Mouse (Mus musculus) neural tube, embryonic 12.5 days (tissue): Measurements from ENCODE around the gene Ror2. TPM values are rescaled to one million over a fixed set of nuclear protein-coding genes. Genes with fewer than 3 reads are reported as not detected.

Experiments
- ATAC-seq: fragments of 200-750 bp; cut with Nextera tagmentation; 2 replicates; pipeline ENCODE4 v1.8.0; 2017; ENCODE audit warnings: low read depth, mild to moderate bottlenecking, moderate TSS enrichment, moderate library complexity; ENCODE audit not compliant: low FRiP score
- H3K27ac ChIP-seq: fragments of 300-500 bp; sonication (generic); 2 replicates; pipeline ENCODE4 v1.5.1; 2016
- H3K27me3 ChIP-seq: fragments of 300-500 bp; sonication (generic); replicated peaks from 2 replicates; pipeline ENCODE4 v1.6.1; 2016; ENCODE audit warnings: mild to moderate bottlenecking
- H3K36me3 ChIP-seq: fragments of 300-500 bp; sonication (generic); 2 replicates; pipeline ENCODE4 v1.6.1; 2016; ENCODE audit warnings: mild to moderate bottlenecking
- H3K4me1 ChIP-seq: fragments of 300-500 bp; sonication (generic); 2 replicates; pipeline ENCODE4 v1.6.1; 2016
- H3K4me2 ChIP-seq: fragments of 300-500 bp; sonication (generic); replicated peaks from 2 replicates; pipeline ENCODE4 v1.6.1; 2016; ENCODE audit warnings: mild to moderate bottlenecking
- H3K4me3 ChIP-seq: fragments of 300-500 bp; sonication (generic); 2 replicates; pipeline ENCODE4 v1.5.1; 2016
- H3K9ac ChIP-seq: fragments of 300-500 bp; sonication (generic); 2 replicates; pipeline ENCODE4 v1.6.1; 2016; ENCODE audit warnings: mild to moderate bottlenecking
- H3K9me3 ChIP-seq: fragments of 300-500 bp; sonication (generic); 2 replicates; pipeline ENCODE4 v1.6.1; 2016; ENCODE audit warnings: mild to moderate bottlenecking
- WGBS: fragments of 180-500 bp; shearing (Covaris S2); methylation state at CpG from one replicate; pipeline ENCODE4 v1.1.7; 2016; 5-methylcytosine and 5-hydroxymethylcytosine counted together
- polyA plus RNA-seq: library from polyadenylated mRNA; unstranded; fragments of >200 nt; fragmentation: Nextera tagmentation; extraction: Ambion mirVana; gene quantifications from 2 replicates; pipeline ENCODE4 v1.2.1, GENCODE M21; 2016

The Ror2 gene
- polyA plus RNA-seq, 1 experiment from 2014 or later: 10.7 TPM

DNA sequence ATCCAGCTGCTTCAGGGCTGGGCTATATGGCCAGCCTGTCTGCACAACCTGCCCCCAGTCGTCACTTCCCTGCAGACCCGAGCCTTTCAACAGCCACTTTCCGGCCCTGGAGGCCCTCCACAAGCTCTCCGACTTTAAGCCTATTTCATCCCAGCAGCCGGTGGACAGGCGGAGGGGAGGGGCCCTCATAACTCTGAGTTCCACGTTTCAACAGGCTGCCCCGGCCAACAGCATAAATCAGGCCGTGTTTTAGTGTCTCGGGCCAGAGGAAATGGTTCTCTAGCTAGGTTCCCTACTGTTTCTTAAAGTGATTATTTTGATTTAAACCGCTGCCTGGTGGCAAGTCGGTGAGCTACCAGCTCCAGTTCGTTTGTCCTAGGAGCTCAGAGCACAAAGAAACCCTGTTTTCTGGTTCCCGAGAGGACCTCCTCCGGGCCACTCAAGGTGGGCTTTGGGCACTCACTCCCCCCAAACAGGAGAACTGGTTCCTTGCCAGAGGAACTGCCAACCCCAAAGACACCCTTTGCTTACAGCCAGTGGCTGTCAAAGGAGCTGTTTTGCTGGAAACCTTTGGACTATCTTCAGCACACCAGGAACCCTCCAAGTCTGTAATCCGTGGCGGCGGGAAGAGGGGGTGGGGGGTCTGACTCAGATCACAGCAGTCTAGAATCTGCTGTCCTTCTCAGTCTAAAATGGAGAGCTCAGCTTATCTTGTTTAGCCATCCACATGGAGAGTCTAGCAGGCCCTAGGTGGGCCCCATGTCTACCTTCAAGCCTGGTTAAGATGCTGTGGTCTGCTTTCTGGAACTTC is 84.1 kb downstream of the Ror2 start:
- no peaks in the 10 kb centered on the region for H3K36me3 ChIP-seq
- 3% methylated on average over 18 of the region's 18 CpGs for WGBS
- no peak overlapping the region for H3K27ac ChIP-seq
- H3K4me2 ChIP-seq: peak overlapping the region; percentile 24
- peak; percentile 66; the same call in 1 of the 2 replicates for ATAC-seq
- no peak overlapping the region for H3K4me3 ChIP-seq
- H3K9me3 ChIP-seq: no peaks in the 10 kb centered on the region
- H3K27me3 ChIP-seq: peaks cover 6% of the 10 kb centered on the region; the same call in 1 of the 2 replicates
- H3K4me1 ChIP-seq: peaks cover 24% of the 10 kb centered on the region
- H3K9ac ChIP-seq: no peak overlapping the region

DNA sequence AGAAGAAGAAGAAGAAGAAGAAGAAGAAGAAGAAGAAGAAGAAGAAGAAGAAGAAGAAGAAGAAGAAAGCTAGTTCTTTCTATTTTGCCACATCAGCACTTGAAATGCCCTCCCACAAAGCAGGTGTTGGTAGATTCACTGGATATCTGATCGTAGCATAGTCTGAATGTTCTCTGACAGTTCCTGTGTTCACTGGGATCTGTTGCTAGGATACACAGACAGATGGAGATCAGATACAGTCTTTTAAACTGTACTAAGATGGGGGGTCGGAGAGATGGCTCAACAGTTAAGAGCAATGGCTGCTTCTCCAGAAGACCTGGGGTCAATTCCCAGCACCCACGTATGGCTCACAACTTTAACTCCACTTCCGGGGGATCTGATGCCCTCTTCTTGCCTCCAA is 85.8 kb downstream of the Ror2 start:
- no peak for ATAC-seq
- H3K36me3 ChIP-seq: no peaks in the 10 kb centered on the region
- no peaks in the 10 kb centered on the region for H3K9me3 ChIP-seq
- no peak overlapping the region for H3K27ac ChIP-seq
- no peak overlapping the region for H3K4me3 ChIP-seq
- no peak overlapping the region for H3K4me2 ChIP-seq
- H3K27me3 ChIP-seq: peaks cover 8% of the 10 kb centered on the region; the same call in 1 of the 2 replicates
- no peak overlapping the region for H3K9ac ChIP-seq
- WGBS: 74% methylated on average over 4 of the region's 4 CpGs
- peaks cover 24% of the 10 kb centered on the region for H3K4me1 ChIP-seq

DNA sequence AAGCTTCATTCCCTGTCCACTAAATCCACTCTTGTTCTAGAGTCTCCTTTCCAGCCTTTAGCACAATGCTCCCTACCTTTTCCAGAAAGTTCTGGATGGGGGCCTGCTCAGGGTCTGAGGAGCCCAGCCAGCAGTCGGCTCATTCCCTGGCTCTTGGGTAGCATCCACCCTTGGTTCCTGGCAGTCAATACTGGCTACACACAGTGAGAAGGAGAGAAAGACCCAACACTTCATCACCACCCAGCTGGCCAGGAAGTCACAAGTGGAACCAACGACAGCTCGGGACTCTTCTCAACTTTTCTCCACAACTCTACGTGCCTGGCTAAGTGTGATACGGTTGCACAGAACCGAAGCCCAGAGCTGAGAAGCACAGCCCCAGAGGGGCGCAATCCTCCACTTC is 86.7 kb downstream of the Ror2 start:
- Histone ChIP-seq H3K4me3 (no peak overlapping the region), H3K9me3 (no peaks in the 10 kb centered on the region), H3K36me3 (no peaks in the 10 kb centered on the region), H3K9ac (no peak overlapping the region), H3K27ac (no peak overlapping the region), H3K4me2 (no peak overlapping the region), H3K27me3 (peaks cover 8% of the 10 kb centered on the region; the same call in 1 of the 2 replicates), H3K4me1 (peaks cover 26% of the 10 kb centered on the region)
- WGBS: 93% methylated on average over 7 of the region's 7 CpGs
- no peak for ATAC-seq

DNA sequence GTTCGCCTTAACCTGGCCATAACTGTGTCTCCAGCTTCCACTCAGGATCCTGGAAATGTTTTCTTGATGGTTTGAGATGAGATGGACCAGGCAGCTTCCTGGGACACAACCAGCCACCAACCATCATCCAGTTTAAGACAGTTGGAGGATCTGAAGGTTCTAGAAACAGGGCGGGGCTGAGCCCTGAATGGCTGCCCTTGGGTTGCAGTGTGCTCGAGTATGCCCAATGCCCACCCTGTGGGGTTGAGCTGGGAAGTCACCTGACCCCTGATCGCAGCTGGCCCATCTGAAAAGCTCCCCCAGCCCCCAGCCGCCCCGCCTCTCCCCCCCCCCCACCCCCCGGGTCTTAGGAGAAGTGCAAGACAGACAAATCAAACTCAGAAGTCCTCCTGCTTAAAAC is 89.2 kb downstream of the Ror2 start:
- Histone ChIP-seq H3K9ac (no peak overlapping the region), H3K4me2 (no peak overlapping the region), H3K9me3 (no peaks in the 10 kb centered on the region), H3K4me3 (no peak overlapping the region), H3K36me3 (no peaks in the 10 kb centered on the region), H3K4me1 (peaks cover 31% of the 10 kb centered on the region), H3K27me3 (0 out of 2 replicates have a peak, but pooled peaks cover 2% of the 10 kb centered on the region), H3K27ac (no peak overlapping the region)
- ATAC-seq: no peak
- 70% methylated on average over 7 of the region's 7 CpGs for WGBS

DNA sequence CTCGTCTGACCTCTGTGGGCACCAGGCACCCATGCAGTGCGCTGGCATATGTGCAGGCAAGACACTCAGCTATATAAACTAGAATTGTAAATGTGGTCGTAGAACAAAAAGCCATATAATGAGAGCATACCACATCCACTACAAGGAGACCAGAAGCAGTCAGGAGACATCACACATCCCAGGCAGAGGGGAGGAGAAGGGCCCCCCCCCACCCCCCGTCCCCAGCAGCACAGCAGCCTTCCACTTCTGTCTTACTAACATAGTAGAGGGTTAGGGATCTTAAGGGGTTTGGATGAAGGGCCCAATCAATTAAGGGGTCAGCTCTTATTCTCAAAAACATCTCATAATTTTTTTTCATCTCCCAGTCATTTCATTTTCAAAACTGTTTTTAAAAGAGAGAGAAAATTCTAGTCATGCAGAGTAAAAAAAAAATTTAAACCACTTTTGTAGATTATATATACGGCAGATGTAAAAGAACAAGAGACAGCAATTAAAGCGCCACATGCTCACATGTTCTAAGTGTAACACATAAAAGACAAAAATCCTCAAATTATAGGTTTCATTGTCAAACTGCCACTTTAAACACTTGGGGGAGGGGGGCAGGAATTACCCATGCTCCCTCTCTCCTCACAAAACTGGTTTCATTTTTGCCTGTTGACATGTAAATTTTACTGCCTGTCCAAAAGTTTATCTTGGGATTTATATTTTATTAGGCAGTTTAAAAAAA is 89.8 kb downstream of the Ror2 start:
- no peaks in the 10 kb centered on the region for H3K9me3 ChIP-seq
- no peak overlapping the region for H3K9ac ChIP-seq
- no peak for ATAC-seq
- H3K27ac ChIP-seq: no peak overlapping the region
- WGBS: 77% methylated on average over 6 of the region's 6 CpGs
- no peaks in the 10 kb centered on the region for H3K36me3 ChIP-seq
- H3K4me1 ChIP-seq: peaks cover 25% of the 10 kb centered on the region
- no peak overlapping the region for H3K4me2 ChIP-seq
- 0 out of 2 replicates have a peak, but pooled peaks cover 2% of the 10 kb centered on the region for H3K27me3 ChIP-seq
- no peak overlapping the region for H3K4me3 ChIP-seq

DNA sequence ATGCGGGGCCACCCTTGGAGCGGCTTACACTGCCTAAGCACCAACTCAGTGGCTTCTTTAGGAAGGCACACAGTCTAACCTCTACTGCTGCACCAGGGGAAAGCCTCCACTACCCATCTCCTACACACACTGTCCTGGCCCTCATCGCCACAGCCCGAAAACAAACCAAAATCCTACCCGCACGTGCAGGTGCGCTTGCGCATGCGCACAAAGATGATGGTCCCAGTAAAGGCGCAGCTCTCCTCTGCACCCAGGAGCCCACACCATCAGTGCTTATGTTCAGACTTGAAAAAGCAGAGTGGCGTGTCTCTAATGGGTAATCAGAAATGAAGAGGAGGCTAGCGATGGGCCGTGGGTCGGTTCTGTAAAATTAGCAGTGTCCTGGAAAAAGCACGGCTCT is 91.6 kb downstream of the Ror2 start:
- Histone ChIP-seq H3K9me3 (no peaks in the 10 kb centered on the region), H3K4me3 (no peak overlapping the region), H3K27ac (no peak overlapping the region), H3K9ac (no peak overlapping the region), H3K4me2 (no peak overlapping the region), H3K4me1 (peaks cover 23% of the 10 kb centered on the region), H3K36me3 (no peaks in the 10 kb centered on the region), H3K27me3 (0 out of 2 replicates have a peak, but pooled peaks cover 2% of the 10 kb centered on the region)
- WGBS: 73% methylated on average over 15 of the region's 15 CpGs
- no peak for ATAC-seq

DNA sequence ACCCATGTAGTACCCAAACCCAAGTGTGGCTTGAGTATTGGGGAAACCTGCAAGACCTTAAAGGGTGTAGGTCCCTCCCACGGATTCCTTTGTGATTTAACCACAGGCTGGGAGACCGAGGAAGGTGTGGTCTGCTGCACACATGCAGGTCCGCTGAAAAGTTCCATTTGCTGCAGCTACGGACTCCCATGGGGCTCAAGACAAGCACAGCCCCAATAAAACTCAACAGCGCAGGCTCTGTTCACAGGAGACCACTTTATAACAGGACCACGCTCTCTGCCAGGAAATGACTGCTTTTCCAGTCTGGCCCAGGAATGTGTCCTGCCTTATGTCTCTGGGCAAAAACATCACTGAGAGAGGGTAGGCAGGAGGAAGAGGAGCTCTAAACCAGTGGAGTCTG is 92.2 kb downstream of the Ror2 start:
- peaks cover 23% of the 10 kb centered on the region for H3K4me1 ChIP-seq
- H3K27ac ChIP-seq: no peak overlapping the region
- H3K9me3 ChIP-seq: no peaks in the 10 kb centered on the region
- 27% methylated on average over 6 of the region's 6 CpGs for WGBS
- H3K4me2 ChIP-seq: no peak overlapping the region
- no peak overlapping the region for H3K4me3 ChIP-seq
- no peaks in the 10 kb centered on the region for H3K36me3 ChIP-seq
- H3K9ac ChIP-seq: no peak overlapping the region
- no peak for ATAC-seq
- 0 out of 2 replicates have a peak, but pooled peaks cover 2% of the 10 kb centered on the region for H3K27me3 ChIP-seq

DNA sequence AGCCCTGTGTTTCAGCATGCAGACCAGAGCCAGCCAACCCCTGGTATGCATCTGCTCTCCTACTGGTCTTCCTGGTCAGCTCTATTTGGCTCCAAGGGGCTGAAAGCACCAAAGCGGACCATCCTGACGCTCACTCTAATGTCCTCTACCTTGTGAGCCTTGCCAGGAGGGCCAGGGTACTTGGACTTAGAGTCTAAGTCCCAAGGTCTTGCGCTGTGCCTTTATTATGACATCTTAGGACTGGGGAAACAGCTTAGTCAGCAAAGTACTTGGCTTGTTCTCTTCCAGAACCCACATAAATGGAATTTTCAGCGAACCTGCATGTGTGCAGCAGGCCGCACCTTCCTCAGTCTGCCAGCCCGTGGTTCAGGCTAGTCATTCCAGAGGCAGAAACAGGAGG is 93.6 kb downstream of the Ror2 start:
- WGBS: 89% methylated on average over 6 of the region's 6 CpGs
- no peak for ATAC-seq

DNA sequence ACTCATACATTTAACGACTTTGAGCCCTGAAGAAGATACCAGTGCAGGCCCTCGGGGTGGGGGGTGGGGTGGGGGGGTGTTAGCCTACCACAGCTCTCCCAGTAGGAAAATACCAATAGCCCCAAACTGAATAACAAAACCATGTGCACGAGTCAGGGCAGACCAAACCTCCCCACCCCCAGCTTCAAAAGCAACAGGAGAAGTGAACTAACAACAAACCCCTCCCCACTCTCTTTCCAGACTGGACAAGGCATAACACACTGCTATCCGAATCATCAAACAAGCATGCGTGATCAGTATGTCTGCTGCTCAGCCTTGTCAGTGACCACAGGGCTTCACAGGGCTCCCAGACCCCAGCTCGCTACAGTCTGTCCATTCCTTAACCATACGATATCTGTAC is 94.3 kb downstream of the Ror2 start:
- no peak overlapping the region for H3K4me2 ChIP-seq
- no peak for ATAC-seq
- H3K27ac ChIP-seq: no peak overlapping the region
- no peaks in the 10 kb centered on the region for H3K36me3 ChIP-seq
- H3K9ac ChIP-seq: no peak overlapping the region
- peaks cover 14% of the 10 kb centered on the region for H3K4me1 ChIP-seq
- 70% methylated on average over 7 of the region's 7 CpGs for WGBS
- no peak overlapping the region for H3K4me3 ChIP-seq
- H3K27me3 ChIP-seq: 0 out of 2 replicates have a peak, but pooled peaks cover 2% of the 10 kb centered on the region
- no peaks in the 10 kb centered on the region for H3K9me3 ChIP-seq

More for the DNA sequence above, 93.6 kb downstream of the Ror2 start:
- Histone ChIP-seq H3K27me3 (0 out of 2 replicates have a peak, but pooled peaks cover 2% of the 10 kb centered on the region), H3K9ac (no peak overlapping the region), H3K36me3 (no peaks in the 10 kb centered on the region), H3K4me2 (no peak overlapping the region), H3K27ac (no peak overlapping the region), H3K4me1 (peaks cover 17% of the 10 kb centered on the region), H3K4me3 (no peak overlapping the region), H3K9me3 (no peaks in the 10 kb centered on the region)

DNA sequence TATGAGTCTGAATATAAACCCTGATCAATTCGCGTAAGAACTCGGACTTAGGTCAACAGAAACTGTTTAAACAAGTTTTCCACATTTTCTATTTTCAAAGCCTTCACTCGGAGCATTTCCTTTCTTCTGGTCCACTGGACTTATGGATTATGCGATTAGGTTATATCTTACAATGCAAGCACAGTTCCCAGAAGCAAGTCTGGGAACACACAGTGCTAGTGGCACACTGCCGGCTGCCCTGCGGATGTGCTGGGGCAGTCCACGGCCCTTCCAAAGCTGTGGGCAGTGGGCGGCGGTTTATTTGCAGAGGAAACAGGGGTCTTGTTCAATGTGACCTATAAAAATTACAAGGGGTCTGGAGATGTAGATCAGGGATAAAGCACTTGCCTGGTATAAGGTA is 97.0 kb downstream of the Ror2 start:
- H3K4me2 ChIP-seq: no peak overlapping the region
- ATAC-seq: no peak
- 67% methylated on average over 10 of the region's 10 CpGs for WGBS

DNA sequence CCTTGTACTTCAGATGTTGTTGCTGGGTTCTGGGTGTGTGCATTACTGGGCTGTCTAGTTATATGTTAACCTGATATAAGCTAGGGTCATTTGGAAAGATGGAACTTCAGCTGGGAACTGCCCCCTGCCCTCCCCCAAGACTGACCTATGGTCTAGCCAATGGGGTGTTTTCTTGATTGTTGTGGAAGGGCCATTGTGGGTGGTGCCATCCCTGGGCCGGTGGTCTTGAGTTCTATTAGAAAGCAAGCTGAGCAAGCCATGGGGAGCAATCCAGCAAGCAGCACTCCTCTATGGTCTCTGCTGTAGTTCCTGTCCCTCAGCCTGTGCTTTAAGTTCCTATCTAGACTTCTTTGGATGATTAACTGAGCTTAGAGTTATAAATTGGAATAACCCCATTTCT is 101.1 kb downstream of the Ror2 start:
- no peaks in the 10 kb centered on the region for H3K36me3 ChIP-seq
- H3K27me3 ChIP-seq: no peaks in the 10 kb centered on the region
- 79% methylated on average over 1 of the region's 1 CpGs for WGBS
- H3K27ac ChIP-seq: no peak overlapping the region
- no peak overlapping the region for H3K4me3 ChIP-seq
- no peak for ATAC-seq
- H3K9ac ChIP-seq: no peak overlapping the region
- peaks cover 5% of the 10 kb centered on the region; the same call in 1 of the 2 replicates for H3K4me1 ChIP-seq
- H3K4me2 ChIP-seq: no peak overlapping the region
- no peaks in the 10 kb centered on the region for H3K9me3 ChIP-seq

More for the DNA sequence above, 97.0 kb downstream of the Ror2 start:
- H3K36me3 ChIP-seq: no peaks in the 10 kb centered on the region
- no peak overlapping the region for H3K27ac ChIP-seq
- no peak overlapping the region for H3K4me3 ChIP-seq
- no peaks in the 10 kb centered on the region for H3K27me3 ChIP-seq
- H3K4me1 ChIP-seq: peaks cover 9% of the 10 kb centered on the region
- H3K9ac ChIP-seq: no peak overlapping the region
- H3K9me3 ChIP-seq: no peaks in the 10 kb centered on the region

DNA sequence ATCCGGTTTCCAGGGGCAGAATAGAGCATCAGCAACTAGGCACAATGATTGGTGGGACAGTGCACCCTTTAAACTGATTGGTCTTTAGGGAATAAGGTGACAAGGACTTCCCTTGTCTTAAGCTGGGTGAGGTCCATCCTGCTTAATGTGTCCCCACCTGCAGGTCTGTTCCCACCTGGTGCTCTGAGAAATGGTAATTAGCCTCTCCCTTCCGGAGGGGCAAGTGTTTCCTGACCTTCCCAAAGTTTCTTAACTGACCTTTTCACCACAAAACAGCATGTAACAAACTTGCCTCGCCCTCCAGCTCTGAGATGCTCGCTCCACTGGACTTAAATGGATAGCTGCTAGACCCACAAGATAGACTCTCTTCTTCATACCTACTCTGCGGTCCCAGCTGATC is 101.8 kb downstream of the Ror2 start:
- no peaks in the 10 kb centered on the region for H3K36me3 ChIP-seq
- H3K4me3 ChIP-seq: no peak overlapping the region
- no peaks in the 10 kb centered on the region for H3K27me3 ChIP-seq
- H3K9me3 ChIP-seq: no peaks in the 10 kb centered on the region
- peaks cover 5% of the 10 kb centered on the region; the same call in 1 of the 2 replicates for H3K4me1 ChIP-seq
- H3K9ac ChIP-seq: no peak overlapping the region
- no peak for ATAC-seq
- 58% methylated on average over 5 of the region's 5 CpGs for WGBS
- H3K27ac ChIP-seq: no peak overlapping the region
- no peak overlapping the region for H3K4me2 ChIP-seq
